Mouse (Mus musculus) spleen, adult 12 weeks (tissue): ENCODE results near the gene Tbl1xr1.

Experiments used
- DNase-seq: peaks from one replicate; pipeline ENCODE4 v3.0.0; 2022; ENCODE audit warnings: low spot score

Tbl1xr1 gene

DNA sequence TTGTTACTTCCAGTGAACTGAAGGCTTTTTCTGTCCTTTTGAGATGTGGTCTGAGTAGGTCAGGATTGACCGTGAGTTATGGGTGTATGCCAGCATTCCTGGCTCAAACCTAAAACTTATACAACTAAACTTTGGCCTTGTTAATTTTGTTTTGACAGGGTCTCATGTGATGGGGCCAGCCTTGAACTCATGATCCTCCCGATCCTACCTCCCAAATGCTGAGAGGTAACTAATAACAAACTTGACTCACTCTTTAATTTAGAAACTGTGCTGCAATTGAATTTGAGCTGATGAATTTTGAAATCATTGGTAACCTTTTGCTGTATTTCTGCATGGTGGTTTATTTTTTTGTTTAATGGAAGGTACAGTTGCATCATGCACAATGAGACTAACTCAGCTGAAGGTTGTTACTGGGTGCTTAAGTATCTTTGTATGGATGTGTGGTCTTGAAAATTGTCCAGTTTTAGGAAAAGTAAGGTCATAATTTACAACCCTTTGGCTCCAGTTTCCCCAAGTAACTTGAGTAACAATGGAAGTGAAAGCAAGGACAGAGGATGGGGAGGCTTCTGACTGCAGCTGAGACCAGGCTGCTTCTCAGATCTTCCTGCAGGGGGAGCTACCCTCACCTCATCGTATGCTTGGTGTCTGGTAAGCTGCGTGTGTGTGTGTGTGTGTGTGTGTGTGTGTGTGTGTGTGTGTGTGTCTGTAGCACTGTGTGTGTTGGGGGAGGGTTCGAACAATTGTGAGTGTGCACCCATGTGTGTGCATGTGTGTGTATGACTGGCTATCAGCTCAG lies 66.6 kb downstream of the Tbl1xr1 start:
- DNase-seq, result peak; percentile 15

DNA sequence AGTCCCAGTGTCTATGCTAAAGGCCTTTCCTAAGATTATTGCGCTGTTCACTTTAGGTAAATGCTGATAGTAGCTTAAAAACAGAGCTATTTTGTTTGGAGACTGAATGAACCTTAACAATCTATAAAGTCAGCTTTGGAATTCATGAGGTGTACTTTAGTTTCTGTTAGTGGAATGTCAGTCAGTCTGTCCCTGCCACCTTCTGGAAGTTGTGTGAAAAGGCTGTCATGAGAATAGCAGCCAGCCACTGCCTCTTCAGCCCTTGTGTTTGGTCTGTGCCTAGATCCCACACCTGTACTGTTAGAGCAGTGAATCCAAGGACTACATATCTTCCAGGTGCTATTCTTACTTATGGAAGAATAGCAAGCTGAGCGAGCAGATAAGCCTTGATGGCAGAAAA lies 67.8 kb downstream of the Tbl1xr1 start:
- no peak for DNase-seq

DNA sequence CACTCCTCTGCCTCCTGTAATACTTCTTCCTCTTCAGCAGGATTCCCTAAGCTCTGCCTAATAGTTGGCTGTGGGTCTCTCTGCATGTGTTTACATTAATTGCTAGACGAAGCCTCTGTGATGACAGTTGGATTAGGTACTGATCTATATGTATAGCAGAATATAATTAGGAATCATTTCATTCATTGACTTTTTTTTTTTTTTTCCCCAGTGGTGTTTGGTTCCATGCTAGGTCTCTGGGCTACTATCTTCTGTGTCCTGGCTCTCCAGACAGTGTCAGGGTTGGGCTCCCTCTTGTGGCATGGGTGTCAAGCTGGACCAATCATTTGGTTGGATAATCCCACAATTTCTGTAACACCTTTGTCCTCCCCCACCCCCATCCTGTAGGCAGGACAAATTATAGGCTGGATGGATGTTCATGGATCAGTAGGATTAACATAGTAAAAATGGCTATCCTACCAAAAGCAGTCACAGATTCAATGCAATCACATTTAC lies 71.0 kb downstream of the Tbl1xr1 start:
- DNase-seq, result no peak

DNA sequence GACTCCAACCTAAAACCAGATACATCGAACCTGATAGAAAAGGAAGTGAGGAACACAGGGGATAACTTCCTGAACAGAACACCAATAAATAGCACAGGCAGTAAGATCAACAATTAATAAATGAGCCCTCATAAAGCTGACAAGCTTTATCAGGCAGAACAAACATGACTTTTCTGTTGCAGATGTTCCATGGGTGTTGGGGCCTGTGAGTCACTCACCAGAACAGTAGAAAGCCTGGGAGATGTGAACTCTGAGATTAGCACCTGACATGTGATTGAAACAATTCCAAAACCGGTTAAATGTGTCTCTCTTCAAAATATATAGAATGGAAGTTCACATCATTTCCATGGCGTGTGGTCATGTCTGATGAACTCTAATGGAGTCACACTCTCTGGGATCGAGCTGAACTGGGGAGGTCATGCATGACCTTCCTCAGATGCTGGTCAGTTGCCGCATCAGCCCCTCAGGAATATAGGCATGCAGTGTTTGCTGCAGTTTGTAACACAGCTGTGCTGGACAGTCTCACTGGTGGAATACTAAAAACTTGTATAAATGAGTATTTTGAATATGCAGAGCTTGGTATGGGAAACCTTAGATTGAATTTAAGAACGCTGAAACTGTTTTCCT lies 72.0 kb downstream of the Tbl1xr1 start:
- no peak for DNase-seq

DNA sequence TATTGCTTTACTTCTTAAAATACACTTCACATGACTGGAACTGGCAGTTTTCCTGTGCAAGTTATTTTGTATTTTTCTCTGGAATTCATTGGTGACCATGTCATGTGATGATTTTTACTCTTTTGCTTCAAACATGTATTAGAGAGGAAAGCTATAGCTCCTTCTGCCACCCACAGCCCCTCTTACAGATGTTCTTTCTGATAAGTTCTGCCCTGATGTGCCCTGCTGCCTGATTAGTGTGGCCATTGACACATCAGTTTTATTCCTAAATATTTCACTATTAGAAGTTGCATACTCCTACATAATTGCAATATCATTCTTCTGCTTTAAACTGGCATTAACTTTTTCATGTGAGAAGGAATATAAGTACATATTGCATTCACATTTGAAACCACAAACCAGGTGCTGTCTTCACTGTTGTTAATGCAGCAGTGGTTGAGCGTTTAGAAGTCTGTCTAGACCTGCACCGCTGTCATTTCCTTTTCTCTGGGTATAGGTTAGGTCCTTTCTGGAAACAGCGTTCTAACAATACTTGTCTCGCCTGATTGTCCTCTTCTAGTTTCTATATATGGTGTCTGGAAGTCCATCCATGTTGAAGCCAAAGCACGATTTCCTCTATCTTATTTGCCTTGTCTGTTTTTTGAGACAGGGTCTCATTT lies 74.5 kb downstream of the Tbl1xr1 start:
- DNase-seq, result no peak

DNA sequence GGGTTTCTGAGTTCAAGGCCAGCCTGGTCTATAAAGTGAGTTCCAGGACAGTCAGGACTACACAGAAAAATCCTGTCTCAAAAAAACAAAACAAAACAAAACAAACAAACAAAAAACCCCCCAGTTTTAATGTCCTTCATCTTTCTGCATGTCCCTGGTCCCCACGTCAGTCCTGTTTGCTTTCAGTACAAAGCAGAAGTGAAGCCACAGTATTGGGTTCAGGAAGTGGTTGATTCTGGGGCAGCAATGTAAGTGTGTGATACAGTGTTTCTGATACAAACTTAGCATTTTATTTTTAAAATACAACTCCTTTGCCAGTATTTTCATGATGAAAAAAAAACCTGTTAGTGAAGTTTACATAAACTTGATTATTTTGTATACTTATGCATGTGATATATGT lies 76.3 kb downstream of the Tbl1xr1 start:
- no peak for DNase-seq

DNA sequence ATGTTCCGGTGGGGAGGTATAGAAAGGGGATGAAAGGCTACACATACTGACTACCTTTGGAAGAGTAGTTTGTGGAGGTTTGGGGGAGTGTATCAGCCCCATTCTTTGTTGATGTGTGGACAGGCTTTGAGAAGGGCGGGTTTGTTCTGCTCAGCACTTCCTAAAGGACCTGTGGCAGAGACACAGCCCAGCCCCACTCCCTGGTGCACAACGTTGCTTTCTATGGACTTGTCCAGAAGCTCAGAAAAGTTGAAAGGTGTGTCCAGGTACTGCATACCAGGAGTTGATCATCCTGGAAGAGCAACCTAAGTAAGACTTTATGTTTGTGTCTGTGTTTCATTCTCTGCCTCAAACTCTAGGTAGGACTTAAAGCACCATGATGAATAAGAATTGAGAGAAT lies 78.1 kb downstream of the Tbl1xr1 start:
- no peak for DNase-seq

DNA sequence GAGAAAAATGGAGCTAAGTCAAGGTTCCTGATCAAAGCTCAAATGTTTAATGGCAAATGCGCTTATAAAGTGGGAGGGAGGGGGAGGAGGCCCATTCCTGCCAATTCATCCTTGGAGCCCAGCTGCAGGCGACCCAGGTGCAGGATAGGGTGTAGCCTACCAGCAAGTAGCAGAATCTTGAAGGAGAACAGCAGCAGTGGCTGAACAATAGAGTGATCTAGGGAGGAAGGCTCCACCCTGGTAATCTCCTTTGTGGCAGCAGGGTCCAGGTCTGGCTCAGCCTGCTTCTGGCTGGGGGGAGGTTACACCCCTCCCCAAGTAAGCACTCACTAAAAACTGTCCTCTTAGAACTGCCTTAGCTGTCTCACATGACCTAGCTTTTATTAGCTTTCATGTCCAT lies 79.9 kb downstream of the Tbl1xr1 start:
- DNase-seq, result no peak

DNA sequence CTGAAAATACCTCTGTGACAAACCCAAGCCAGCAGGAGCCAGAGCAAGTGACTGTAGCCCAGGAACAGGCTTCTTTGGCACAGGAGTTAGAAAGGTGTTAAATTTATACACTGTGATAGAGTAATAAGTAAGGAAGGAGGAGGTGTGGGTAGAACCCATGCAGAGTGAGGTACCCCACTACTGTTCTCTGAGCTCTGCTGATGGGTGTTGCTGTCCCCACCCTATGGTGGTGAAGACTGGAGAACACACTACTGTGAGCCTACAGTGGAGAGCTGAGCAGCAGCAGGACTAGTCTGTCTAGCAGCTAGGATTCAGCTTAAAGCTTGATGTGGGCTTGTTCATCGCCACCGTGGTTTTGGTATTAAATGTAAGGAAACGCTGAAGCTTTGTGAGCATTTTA lies 86.5 kb downstream of the Tbl1xr1 start:
- no peak for DNase-seq

DNA sequence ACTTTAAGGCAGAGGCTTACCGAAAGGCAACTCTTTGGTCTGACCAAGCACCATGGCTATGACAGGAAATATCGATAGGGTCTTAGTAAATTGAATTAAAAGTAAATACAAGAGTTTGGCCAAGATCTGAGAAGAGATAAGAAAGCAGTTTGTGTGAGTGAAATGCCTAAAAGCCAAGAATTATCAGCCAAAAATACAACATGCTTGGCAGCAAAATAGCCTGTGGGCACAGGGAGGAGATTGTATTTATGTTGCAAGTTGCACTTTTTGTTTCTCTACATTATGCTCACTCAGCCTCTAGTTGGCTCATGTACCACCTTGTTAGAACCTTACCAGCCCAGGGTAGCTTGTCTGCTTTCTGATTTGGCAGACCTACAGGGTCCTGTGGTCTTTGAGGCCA lies 91.4 kb downstream of the Tbl1xr1 start:
- no peak for DNase-seq

DNA sequence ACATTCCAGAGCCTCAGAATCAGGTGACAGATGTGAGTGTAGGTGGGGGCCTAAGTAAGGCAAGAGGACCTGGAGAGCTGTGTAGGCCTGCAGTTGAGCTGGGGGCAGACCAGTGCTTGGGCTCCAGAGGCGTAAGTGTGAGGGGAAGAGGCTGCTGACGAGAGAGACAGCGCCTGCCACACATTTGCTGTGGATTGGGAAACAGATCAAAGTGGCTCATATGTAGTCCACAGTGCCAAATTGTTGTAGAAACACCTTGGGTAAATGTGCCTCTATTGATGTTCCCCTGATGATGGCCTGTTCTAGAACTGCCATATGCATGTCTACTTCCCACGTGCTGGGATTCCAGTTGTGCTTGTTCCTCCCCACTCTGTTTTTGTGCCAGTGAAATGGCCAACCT lies 92.0 kb downstream of the Tbl1xr1 start:
- DNase-seq, result no peak

DNA sequence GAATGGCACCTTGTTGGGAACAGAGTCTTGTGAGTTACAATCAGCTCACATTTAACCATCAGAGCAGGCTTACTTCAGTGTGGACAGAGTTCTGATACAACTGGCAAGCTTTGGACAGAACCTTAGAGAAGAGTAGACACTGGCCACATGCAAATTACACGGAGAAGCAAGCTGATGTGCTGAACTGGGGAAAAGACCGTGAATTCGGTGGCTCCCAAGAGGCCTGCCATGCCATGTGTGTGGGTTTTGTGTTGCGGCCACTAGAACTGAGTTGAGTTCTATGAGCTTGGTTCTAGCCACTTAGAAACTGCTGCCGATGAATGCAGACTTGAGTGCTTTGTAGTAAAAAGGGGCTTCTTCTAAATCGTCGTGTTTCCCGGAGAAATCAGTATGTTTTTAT lies 95.1 kb downstream of the Tbl1xr1 start:
- DNase-seq, result no peak

DNA sequence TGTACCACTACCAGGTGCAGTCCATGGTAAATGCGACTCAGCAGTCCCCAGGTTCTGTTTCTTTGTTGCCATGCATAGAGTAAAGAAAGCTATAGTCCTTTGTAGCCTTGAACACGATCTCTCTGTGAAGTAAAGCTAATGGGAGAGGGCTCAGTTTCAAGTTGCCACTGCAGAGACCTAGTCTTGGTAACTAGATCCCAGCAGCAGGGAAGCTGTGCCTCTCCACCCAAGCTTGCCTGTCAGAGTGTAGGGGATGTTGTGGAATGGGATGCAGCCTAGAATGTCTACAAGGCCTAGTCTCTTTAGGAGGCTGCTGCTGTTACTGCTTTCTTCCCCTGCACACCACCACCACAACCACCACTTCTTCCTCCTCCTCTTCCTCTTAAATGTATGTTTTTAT lies 96.0 kb downstream of the Tbl1xr1 start:
- DNase-seq, result no peak

DNA sequence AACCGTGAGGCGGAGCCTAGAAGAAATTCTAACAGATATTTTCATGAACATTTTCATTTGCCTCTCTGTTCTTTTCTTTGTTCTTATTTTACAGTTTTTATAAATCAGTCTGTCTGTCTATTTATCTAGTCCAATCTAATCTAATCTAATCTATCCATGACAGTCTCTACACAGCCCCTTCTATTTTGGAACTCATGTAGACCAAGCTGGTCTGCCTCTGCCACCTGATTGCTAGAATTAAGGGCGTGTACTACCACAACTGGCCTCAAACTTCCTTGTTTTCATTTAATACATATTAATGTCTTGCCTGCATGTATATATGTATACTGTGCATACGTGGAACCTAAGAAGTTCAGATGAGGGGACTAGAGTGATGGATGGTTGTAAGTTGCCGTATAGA lies 96.7 kb downstream of the Tbl1xr1 start:
- DNase-seq, result no peak

DNA sequence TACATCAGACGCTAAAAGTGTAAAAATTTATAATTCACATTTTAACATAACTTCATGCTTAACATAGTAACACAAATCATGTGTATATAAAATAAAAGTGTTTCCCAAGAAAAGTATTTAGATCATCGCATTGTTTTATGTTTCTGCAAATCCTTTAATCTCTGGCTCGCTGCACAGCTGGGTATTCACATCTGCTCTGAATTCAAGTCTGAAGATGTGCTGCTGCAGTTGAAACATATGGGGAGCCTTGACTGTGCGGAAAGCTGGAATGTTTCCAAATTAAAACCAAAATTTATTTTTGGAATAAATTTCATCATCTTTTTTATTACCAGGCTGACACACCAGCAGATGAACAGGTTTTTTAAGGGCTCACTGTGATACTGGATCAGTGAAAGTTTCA lies 97.8 kb downstream of the Tbl1xr1 start:
- no peak for DNase-seq

DNA sequence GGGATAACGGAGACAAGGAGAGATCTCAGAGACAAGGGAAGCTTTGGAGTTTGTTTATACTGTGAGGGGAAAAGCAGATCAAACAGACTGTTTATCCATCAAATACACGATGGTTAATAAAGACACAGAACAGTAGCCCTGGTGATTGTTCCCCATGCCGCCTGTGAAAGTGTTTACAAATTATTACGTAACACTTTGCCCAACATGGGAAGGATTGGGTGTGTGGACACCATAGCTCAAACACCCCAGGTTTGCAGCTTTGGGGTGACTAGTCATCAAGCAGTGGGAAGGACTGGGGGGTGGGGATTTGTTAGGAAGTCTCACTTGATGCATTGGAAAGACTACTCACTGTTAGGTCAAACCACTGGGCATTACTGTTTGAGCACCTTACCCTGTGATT lies 103.6 kb downstream of the Tbl1xr1 start:
- no peak for DNase-seq

DNA sequence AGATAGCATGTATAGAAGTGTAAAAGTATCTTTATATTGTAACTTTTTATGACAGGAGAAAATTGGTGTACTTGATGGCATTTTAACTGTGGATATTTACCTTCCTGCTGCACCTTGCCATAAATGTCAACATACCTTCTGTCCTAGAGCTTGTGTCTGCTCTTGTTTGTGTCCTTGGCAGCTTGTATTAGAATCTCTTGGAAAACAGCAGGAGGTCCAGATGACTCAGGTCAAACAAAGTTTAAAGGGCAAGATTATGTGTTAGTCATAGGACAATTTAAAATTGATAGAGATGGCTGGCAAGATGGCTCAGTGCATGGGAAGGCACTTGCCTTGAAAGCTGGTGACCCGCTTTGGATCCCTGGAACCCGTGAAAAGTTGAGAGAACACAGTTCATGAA lies 104.6 kb downstream of the Tbl1xr1 start:
- DNase-seq, result no peak

DNA sequence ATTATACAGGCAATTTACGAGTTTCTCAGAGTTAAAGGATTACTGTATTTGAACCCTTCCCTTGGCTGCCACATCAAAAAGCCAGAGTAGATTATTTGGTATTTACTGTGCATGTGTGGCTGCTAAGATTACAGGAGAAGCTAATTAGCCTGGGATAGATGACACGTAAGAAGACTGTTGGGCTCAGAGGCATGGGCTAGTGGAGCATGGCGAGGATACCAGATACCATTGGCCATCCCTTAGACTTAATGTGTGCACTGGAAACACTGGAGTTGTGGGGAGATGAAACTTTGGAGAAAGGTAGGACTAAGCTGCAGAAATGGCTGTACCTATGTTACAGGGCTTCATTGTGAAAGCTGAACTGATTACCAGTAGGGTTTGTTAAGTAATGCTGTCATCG lies 108.8 kb downstream of the Tbl1xr1 start:
- no peak for DNase-seq

DNA sequence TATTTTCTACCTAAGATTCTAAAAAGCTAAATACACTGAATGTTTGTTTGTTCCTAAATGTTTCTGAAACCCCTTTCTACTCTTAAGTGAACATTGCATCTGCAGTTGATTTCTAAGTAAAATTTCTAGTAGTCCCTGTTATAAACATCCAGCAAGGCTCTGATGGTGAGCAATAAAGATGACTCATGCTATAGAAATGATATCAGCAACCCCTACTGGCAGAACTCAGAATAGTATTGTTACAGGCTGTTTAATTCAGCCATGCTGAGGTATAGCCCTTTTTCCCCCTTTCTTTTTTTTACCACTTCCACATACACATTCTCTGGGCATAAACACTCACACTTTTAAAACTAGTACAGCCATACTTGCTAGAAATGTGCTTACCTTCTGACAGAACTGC lies 114.0 kb downstream of the Tbl1xr1 start:
- no peak for DNase-seq

DNA sequence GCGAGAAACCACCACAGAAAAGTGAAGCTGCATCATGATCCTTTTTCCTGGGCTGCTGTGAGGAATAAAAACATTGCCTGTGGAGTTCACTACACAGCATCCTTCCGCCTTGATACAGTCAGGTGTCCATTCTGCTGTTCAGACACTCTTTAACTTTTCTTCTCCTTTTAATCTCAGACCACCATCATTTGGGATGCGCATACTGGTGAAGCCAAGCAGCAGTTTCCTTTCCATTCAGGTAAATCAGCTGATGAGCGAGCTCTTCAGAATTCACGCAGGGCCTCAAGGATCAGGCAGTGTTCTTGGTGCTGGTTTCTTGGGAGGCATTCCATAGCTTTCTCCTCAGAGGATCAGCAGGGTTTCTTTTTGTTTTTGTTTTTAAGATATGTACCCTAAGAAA lies 116.5 kb downstream of the Tbl1xr1 start:
- DNase-seq, result no peak

DNA sequence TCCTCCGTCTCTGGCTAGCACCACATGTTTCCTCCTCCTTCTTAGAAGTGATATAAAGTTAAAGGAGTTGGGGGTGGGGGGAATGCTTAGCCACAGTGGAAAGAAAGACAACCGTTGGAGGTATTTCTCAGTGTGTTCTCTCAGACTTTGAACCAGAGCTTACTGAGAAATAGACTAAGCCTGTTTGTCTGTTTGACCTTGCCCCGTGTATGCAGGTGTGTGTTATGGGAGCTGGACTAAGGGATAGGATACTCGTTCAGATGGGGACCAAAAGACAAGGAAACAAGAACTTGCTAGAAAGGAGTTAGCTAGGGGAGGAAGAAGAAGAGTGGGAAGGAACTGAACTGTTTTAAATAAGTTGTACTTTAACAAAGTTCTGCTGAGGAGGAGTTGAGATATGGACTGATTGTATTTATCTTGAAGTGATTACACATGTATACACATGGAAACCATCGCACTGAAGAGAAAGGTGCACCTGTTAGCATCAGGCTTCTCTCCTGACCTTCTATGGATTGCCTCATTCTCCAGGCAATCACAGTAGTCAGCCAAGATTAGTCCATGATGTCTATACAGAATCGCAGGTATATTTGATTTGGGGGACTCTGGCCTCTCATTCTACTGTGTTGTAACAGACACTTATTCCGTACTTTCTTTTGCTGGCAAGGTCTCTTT lies 117.9 kb downstream of the Tbl1xr1 start:
- no peak for DNase-seq

DNA sequence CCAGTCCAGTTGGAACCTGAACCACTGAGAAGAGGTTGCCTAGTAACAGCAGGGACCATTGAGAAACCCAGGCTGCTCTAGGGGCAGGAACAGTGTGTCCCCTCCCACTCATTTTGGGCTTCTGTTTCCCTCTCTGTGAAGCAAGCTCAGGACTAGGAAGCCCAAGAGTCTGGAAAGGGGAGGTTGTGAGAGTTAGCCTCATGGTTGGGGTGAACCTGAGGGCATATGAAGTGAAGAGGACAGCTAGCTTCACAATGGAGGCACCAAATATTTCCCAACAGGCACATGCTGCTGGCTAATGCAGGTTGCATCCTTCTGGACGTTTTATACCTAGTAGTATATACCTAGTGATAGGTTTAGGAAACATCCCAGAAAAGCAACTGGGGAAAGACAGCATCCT lies 122.3 kb downstream of the Tbl1xr1 start:
- no peak for DNase-seq

DNA sequence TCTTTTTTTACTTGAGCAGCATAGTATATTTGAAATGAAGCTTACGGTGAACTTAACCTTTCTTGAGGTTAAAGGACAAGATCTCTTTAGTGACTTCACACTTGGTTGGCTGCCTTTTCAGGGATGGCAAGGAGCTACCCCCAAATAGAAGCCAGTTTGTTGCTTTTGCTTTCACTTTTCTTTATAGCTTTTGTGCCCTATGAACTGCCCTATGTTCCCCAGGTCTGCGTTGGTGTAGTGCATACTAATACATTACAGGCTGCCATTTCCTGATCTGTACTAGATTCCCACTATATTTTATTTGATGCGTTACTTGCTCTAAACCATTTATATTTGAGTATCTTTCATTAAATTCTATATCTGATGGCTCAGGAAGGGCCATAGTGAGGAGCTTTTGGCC lies 127.7 kb downstream of the Tbl1xr1 start:
- no peak for DNase-seq
